Mouse (Mus musculus): Measurements from ENCODE around the gene Mcm7. TPM values are rescaled to one million over a fixed set of nuclear protein-coding genes. Genes with fewer than 3 reads are reported as not detected.

The Mcm7 gene
- total and polyA plus RNA-seq, 3 experiments: 202 to 565 (median 255) TPM

DNA sequence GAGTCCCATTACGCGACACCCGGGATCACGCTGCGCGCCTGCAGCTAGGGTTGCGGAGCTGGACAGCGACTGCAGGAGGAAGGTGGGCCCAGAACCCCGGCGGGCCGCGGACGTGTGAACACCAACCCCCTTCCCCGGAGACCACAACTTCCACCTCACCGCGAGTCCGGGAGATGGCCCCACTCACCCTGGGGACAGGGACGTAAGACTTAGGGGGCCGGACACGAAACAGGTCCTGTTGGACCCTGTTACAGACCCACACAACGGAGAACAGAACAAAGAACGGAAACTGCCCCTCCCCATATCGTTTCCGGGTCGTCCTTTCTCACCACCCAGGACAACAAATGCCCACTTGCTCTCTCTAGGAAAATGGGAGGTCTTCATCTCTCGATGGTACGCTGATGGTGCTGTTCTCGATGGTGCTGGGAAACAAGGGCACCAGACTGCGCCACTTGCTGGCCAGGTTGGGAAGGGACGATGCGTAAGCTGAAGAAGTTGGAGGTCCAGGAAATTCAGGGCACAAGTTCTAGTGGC is 16.7 kb downstream of the Mcm7 start, which contains the start of gene Zfp113 (continued):
- no peak for TF ChIP-seq POLR2AphosphoS5 (IDR thresholded peaks at IDR 0.05; ENCODE audit: borderline replicate concordance, low read depth, low read length)
- TF ChIP-seq E2F4 (IDR thresholded peaks at IDR 0.05; ENCODE audit: borderline replicate concordance, low read depth, low read length): no peak
- TF ChIP-seq TCF12 (IDR thresholded peaks at IDR 0.05; ENCODE audit: low read depth, low read length): peak; percentile 56; the same call in 1 of the 2 replicates
- TF ChIP-seq MEF2A (IDR thresholded peaks at IDR 0.05; ENCODE audit: extremely low read depth, insufficient replicate concordance, low read depth, low read length, poor library complexity, severe bottlenecking): no peak
- TF ChIP-seq BHLHE40 (IDR thresholded peaks at IDR 0.05; ENCODE audit: borderline replicate concordance, low read depth, low read length): no peak
- peak; percentile 45; the same call in 1 of the 2 replicates for TF ChIP-seq NRF1 (IDR thresholded peaks at IDR 0.05; ENCODE audit: insufficient read depth, low read depth, low read length, poor library complexity, severe bottlenecking)
- TF ChIP-seq MYC (IDR thresholded peaks at IDR 0.05; ENCODE audit: low read depth, low read length): peak; percentile 82; the same call in 1 of the 2 replicates
- 0 out of 2 replicates have a peak, but pooled peaks have one; percentile 34 for TF ChIP-seq RCOR1 (IDR thresholded peaks at IDR 0.05; ENCODE audit: low read depth, low read length)
- TF ChIP-seq CHD2 (IDR thresholded peaks at IDR 0.05; ENCODE audit: low read length): no peak
- no peak for TF ChIP-seq MYB (IDR thresholded peaks at IDR 0.05; ENCODE audit: low read depth, low read length)
- TF ChIP-seq SMC3 (IDR thresholded peaks at IDR 0.05; ENCODE audit: low read depth, low read length): peak; percentile 90
- no peak for TF ChIP-seq ZKSCAN1 (IDR thresholded peaks at IDR 0.05; ENCODE audit: low read depth, low read length)
- TF ChIP-seq UBTF (IDR thresholded peaks at IDR 0.05; ENCODE audit: borderline replicate concordance, insufficient read depth, low read depth, low read length): no peak
- TF ChIP-seq ZMIZ1 (IDR thresholded peaks at IDR 0.05; ENCODE audit: low read depth, low read length): 0 out of 2 replicates have a peak, but pooled peaks have one; percentile 59
- TF ChIP-seq EP300 (IDR thresholded peaks at IDR 0.05; ENCODE audit: low read depth in 1 of 2, low read length in 2 of 2): peak in 1 of 2 experiments; percentile 40; a peak in 1 of 4 replicates
- TF ChIP-seq ETS1 (IDR thresholded peaks at IDR 0.05; ENCODE audit: low read depth, low read length): peak; percentile 68; the same call in 1 of the 2 replicates
- TF ChIP-seq HCFC1 (IDR thresholded peaks at IDR 0.05; ENCODE audit: low read depth, low read length): peak; percentile 97
- peak; percentile 55; the same call in 1 of the 2 replicates for TF ChIP-seq MAX (IDR thresholded peaks at IDR 0.05; ENCODE audit: low read length)
- peak; percentile 32; the same call in 1 of the 2 replicates for TF ChIP-seq ZNF384 (IDR thresholded peaks at IDR 0.05; ENCODE audit: low read depth, low read length)
- TF ChIP-seq MAFK (IDR thresholded peaks at IDR 0.05; ENCODE audit: borderline replicate concordance, low read depth, low read length): no peak

DNA sequence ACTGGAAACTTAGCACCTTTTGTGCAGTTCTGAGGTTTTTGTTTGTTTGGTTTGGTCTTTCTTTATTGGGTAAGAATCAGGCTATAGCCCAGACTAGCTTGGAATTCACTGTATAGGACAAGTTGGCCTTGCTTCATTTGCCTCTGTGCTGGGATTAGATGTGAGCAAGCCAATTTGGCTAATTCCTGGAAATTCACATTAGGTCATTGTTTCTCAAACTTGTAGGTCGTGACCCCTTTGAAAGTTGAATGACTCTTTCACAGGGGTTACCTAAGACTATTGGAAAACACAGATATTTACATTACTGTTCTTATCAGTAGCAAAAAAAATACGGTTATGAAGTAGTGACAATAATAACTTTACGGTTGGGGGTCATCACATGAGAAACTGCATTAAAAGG is 17.8 kb downstream of the Mcm7 start:
- Histone ChIP-seq H3K9ac (ENCODE audit: control insufficient read depth, low read depth, low read length, poor library complexity, severe bottlenecking) (no peak overlapping the region; the same call in 1 of the 2 replicates), H3K4me1 (ENCODE audit: control insufficient read depth in 1 of 2, insufficient read depth in 2 of 2, low read length in 2 of 2) (peaks cover 0 to 4% of the 10 kb centered on the region in 2 experiments; a peak in 1 of 4 replicates), H3K79me2 (ENCODE audit: control insufficient read depth, insufficient read depth, low read length, poor library complexity) (peaks cover 5% of the 10 kb centered on the region), H3K27ac (ENCODE audit: control insufficient read depth, low read depth, low read length) (no peak overlapping the region), H3K4me3 (ENCODE audit: control insufficient read depth in 1 of 2, insufficient read depth in 1 of 2, low read depth in 2 of 2, low read length in 2 of 2) (peak overlapping the region in 1 of 2 experiments; percentile 79; a peak in 1 of 4 replicates), H3K27me3 (ENCODE audit: control insufficient read depth in 1 of 2, insufficient read depth in 2 of 2, low read length in 2 of 2) (no peaks in the 10 kb centered on the region), H3K36me3 (ENCODE audit: control insufficient read depth in 1 of 2, insufficient read depth in 2 of 2, low read length in 2 of 2) (peaks cover 2 to 3% of the 10 kb centered on the region in 2 experiments), H3K9me3 (replicated peaks; ENCODE audit: insufficient read depth, low read length) (no peaks in the 10 kb centered on the region)
- TF ChIP-seq MYB (IDR thresholded peaks at IDR 0.05; ENCODE audit: low read depth, low read length) (no peak), POLR2A (IDR thresholded peaks at IDR 0.05; ENCODE audit: control insufficient read depth in 1 of 2, insufficient read depth in 1 of 2, low read depth in 1 of 2, low read length in 2 of 2, poor library complexity in 1 of 2) (no peak), GATA1 (IDR thresholded peaks at IDR 0.05; ENCODE audit: low read depth, low read length) (no peak), NRF1 (IDR thresholded peaks at IDR 0.05; ENCODE audit: insufficient read depth, low read depth, low read length, poor library complexity, severe bottlenecking) (no peak), MXI1 (IDR thresholded peaks at IDR 0.05; ENCODE audit: low read depth, low read length) (no peak), RAD21 (IDR thresholded peaks at IDR 0.05; ENCODE audit: low read depth, low read length) (no peak), TAL1 (IDR thresholded peaks at IDR 0.05; ENCODE audit: low read length) (no peak)
- no peak for DNase-seq (ENCODE audit: low read depth, low spot score)
